Mouse (Mus musculus) stomach, postnatal 0 days (tissue): Measurements from ENCODE around the gene Tprkb. TPM values are rescaled to one million over a fixed set of nuclear protein-coding genes. Genes with fewer than 3 reads are reported as not detected.
"Not testable (repeated sequence)": the region's sequence is repeated elsewhere in the genome, so short reads cannot be mapped to it uniquely, and the experiment has no call there.

ENCODE experiments used
- ATAC-seq: fragments of 200-750 bp; cut with Nextera tagmentation; 2 replicates; pipeline ENCODE4 v1.8.0; 2017; ENCODE audit not compliant: low FRiP score, low TSS enrichment
- DNase-seq: peaks from one replicate; pipeline ENCODE4 v3.0.0-alpha.2; 2016; ENCODE audit warnings: low spot score
- H3K27ac ChIP-seq: fragments of 300-500 bp; sonication (generic); replicated peaks from 2 replicates; pipeline ENCODE4 v1.5.1; 2014; ENCODE audit warnings: mild to moderate bottlenecking, control low read depth
- H3K27me3 ChIP-seq: fragments of 300-500 bp; sonication (generic); 2 replicates; pipeline ENCODE4 v1.6.1; 2014; ENCODE audit warnings: low read length; ENCODE audit not compliant: control insufficient read depth, insufficient read depth
- H3K36me3 ChIP-seq: fragments of 300-500 bp; sonication (generic); 2 replicates; pipeline ENCODE4 v1.6.1; 2014; ENCODE audit warnings: low read length, mixed read lengths; ENCODE audit not compliant: control insufficient read depth, insufficient read depth
- H3K4me1 ChIP-seq: fragments of 300-500 bp; sonication (generic); replicated peaks from 2 replicates; pipeline ENCODE4 v1.6.1; 2014; ENCODE audit warnings: antibody characterized with exemption; ENCODE audit not compliant: control insufficient read depth, insufficient read depth
- H3K4me2 ChIP-seq: fragments of 300-500 bp; sonication (generic); replicated peaks from 2 replicates; pipeline ENCODE4 v1.6.1; 2014; ENCODE audit warnings: low read depth, mild to moderate bottlenecking, control low read depth, moderate library complexity
- H3K4me3 ChIP-seq: fragments of 300-500 bp; sonication (generic); 2 replicates; pipeline ENCODE4 v1.5.1; 2014; ENCODE audit warnings: low read depth, low read length, control low read depth
- H3K9ac ChIP-seq: fragments of 300-500 bp; sonication (generic); 2 replicates; pipeline ENCODE4 v1.6.1; 2014; ENCODE audit warnings: mild to moderate bottlenecking, low read length, control low read depth, mixed read lengths
- H3K9me3 ChIP-seq: fragments of 300-500 bp; sonication (generic); 2 replicates; pipeline ENCODE4 v1.6.1; 2016; ENCODE audit warnings: low read length; ENCODE audit not compliant: control insufficient read depth
- CTCF ChIP-seq: IDR thresholded peaks from 2 replicates; pipeline ENCODE4 v1.5.1; 2016; ENCODE audit warnings: antibody characterized with exemption, low read depth, mild to moderate bottlenecking, moderate library complexity
- EP300 ChIP-seq: optimal IDR thresholded peaks from 2 replicates; pipeline ENCODE3; 2016; ENCODE audit warnings: antibody characterized with exemption
- WGBS: fragments of 180-500 bp; shearing (Covaris S2); extraction: QIAGEN DNeasy Blood & Tissue Kit; methylation state at CpG from one replicate; pipeline ENCODE4 v1.1.7; 2014; 5-methylcytosine and 5-hydroxymethylcytosine counted together
- polyA plus RNA-seq: library from polyadenylated mRNA; unstranded; fragments of >200 nt; fragmentation: Nextera tagmentation; extraction: Ambion mirVana; gene quantifications from 2 replicates; pipeline ENCODE4 v1.2.1, GENCODE M21; 2015

The Tprkb gene
- polyA plus RNA-seq, 1 experiment from 2014 or later: 28.8 TPM

DNA sequence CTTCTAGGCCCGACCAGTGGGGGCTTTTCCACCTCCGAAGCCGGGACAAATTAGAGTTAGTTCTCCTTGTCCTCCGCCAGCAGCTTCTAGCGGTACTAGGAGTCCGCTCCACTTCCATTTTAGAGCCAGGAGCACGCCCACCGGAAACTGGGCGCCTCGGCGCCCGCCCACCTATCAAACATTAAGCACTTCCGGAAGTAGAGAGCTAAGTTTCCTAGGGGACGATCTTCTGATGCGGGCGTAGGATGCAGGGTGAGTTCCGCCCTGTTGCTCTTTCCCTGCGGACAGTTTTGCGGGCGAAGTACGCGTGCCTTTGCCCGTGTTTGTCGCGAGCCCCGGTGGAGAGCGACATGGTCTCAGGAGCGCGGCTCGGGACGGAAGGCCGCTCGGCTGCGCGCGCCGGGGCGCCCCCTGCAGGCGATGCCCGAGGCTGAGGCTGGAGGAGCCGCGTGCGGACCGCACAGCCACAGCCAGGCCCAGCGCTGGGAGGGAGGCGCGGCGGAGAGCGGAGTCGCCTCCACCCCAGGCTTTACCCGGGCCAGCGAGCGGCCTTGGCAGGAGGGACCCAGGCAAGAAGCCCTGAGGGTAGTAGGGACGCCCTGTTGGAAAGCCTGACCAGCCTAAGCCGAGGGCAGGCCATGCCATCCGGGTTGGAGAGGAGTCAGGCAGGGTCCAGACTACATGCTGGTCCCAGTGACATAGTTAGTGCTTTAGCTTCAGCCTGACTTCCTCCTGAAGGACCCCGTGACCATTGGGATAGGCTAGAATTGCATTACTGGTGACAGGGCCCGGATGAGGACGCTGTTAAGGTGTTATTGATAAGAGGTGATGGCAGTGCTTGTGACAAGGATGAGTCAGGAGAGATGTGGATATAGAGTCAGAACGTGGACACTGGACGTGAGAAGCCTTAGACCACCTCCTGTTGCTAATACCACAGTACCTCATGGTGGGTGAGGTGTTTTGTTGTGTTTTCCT lies 4.2 kb downstream of the Tprkb start, which contains the start of gene Nat8f1:
TSS of gene Nat8f1 (minus strand) at position 149 of the 975 bp plus-strand sequence.
- Histone ChIP-seq H3K4me2 (peak within 1 kb of the TSS; percentile 87), H3K27ac (peak within 1 kb of the TSS; percentile 89), H3K9ac (peak within 1 kb of the TSS; percentile 75), H3K4me3 (peak within 1 kb of the TSS; percentile 65)
- not testable (repeated sequence) for H3K4me1 ChIP-seq, H3K9me3 ChIP-seq, H3K36me3 ChIP-seq, H3K27me3 ChIP-seq
- WGBS: under 1% methylated on average over 52 of the region's 61 CpGs
- peak; percentile 70 for TF ChIP-seq CTCF
- DNase-seq (peak; percentile 91), ATAC-seq (peak; percentile 97)

GRCm38 (mm10) chr6:85916596-85916995 lies 4.9 kb downstream of the Tprkb start:
- WGBS: 65% methylated on average over 6 of the region's 6 CpGs
- TF ChIP-seq EP300 (no peak), CTCF (no peak)
- Histone ChIP-seq H3K36me3 (no peaks in the 10 kb centered on the region), H3K27me3 (no peaks in the 10 kb centered on the region), H3K4me2 (peak overlapping the region; percentile 87), H3K27ac (peak overlapping the region; percentile 89), H3K9me3 (no peaks in the 10 kb centered on the region), H3K4me3 (peak overlapping the region; percentile 65), H3K4me1 (peaks cover 3% of the 10 kb centered on the region; the same call in 1 of the 2 replicates), H3K9ac (peak overlapping the region; percentile 75)
- DNase-seq (no peak), ATAC-seq (no peak)

- H3K36me3 ChIP-seq, H3K4me1 ChIP-seq, H3K4me3 ChIP-seq, H3K27ac ChIP-seq, DNase-seq, H3K9me3 ChIP-seq, H3K27me3 ChIP-seq, H3K4me2 ChIP-seq, H3K9ac ChIP-seq, ATAC-seq: not testable (repeated sequence)
- 96% methylated on average over 3 of the region's 3 CpGs for WGBS
Observed at GRCm38 (mm10) chr6:85918341-85918740, 6.7 kb downstream of the Tprkb start.

GRCm38 (mm10) chr6:85919401-85919800 lies 7.7 kb downstream of the Tprkb start:
- no peak for TF ChIP-seq CTCF
- no peak overlapping the region for H3K27ac ChIP-seq
- no peaks in the 10 kb centered on the region for H3K36me3 ChIP-seq
- H3K4me1 ChIP-seq: peaks cover 3% of the 10 kb centered on the region; the same call in 1 of the 2 replicates
- no peaks in the 10 kb centered on the region for H3K9me3 ChIP-seq
- no peak overlapping the region for H3K9ac ChIP-seq
- 90% methylated on average over 4 of the region's 4 CpGs for WGBS
- no peak overlapping the region for H3K4me3 ChIP-seq
- ATAC-seq (no peak), DNase-seq (no peak)
- no peak overlapping the region for H3K4me2 ChIP-seq
- no peaks in the 10 kb centered on the region for H3K27me3 ChIP-seq

- H3K36me3 ChIP-seq: peaks cover 19% of the 10 kb centered on the region
- 100% methylated on average over 1 of the region's 1 CpGs for WGBS
- TF ChIP-seq CTCF (no peak), EP300 (no peak)
Observed at GRCm38 (mm10) chr6:85923643-85924042, 12.0 kb downstream of the Tprkb start.

GRCm38 (mm10) chr6:85926709-85927108 lies 15.0 kb downstream of the Tprkb start:
- H3K36me3 ChIP-seq: peaks cover 21% of the 10 kb centered on the region
- no peak overlapping the region for H3K27ac ChIP-seq
- H3K4me3 ChIP-seq: no peak overlapping the region
- no peaks in the 10 kb centered on the region for H3K9me3 ChIP-seq
- TF ChIP-seq CTCF (no peak), EP300 (no peak)
- no peaks in the 10 kb centered on the region for H3K4me1 ChIP-seq
- H3K27me3 ChIP-seq: no peaks in the 10 kb centered on the region
- ATAC-seq: no peak
- H3K4me2 ChIP-seq: no peak overlapping the region
- 69% methylated on average over 1 of the region's 1 CpGs for WGBS
- no peak overlapping the region for H3K9ac ChIP-seq
- DNase-seq: no peak

More at GRCm38 (mm10) chr6:85923643-85924042, 12.0 kb downstream of the Tprkb start:
- Histone ChIP-seq H3K4me2 (no peak overlapping the region), H3K9me3 (no peaks in the 10 kb centered on the region), H3K4me3 (no peak overlapping the region), H3K9ac (no peak overlapping the region), H3K4me1 (no peaks in the 10 kb centered on the region), H3K27me3 (no peaks in the 10 kb centered on the region), H3K27ac (no peak overlapping the region)
- DNase-seq (no peak), ATAC-seq (no peak)
